Mouse (Mus musculus) c-Kit-negative CD71-positive TER-119-positive erythroid progenitor cells, embryonic 14.5 days (primary cell): Measurements from ENCODE around the gene Tcp11l2.

Experiments used
- DNase-seq: peaks from one replicate; pipeline ENCODE4 v3.0.0-alpha.2; 2013; ENCODE audit warnings: low read depth, low spot score

Tcp11l2 gene

GRCm38 (mm10) chr10:84654029-84654428 lies 77.6 kb downstream of the Tcp11l2 start:
- no peak for DNase-seq

GRCm38 (mm10) chr10:84654731-84655130 lies 78.3 kb downstream of the Tcp11l2 start:
- DNase-seq = no peak

GRCm38 (mm10) chr10:84656618-84657017 lies 80.2 kb downstream of the Tcp11l2 start:
- DNase-seq = no peak

GRCm38 (mm10) chr10:84657437-84658087 lies 81.1 kb downstream of the Tcp11l2 start:
- no peak for DNase-seq

- no peak for DNase-seq
Observed at GRCm38 (mm10) chr10:84658088-84658848, 81.8 kb downstream of the Tcp11l2 start.

GRCm38 (mm10) chr10:84659281-84659680 lies 82.9 kb downstream of the Tcp11l2 start:
- no peak for DNase-seq

- DNase-seq = no peak
Observed at GRCm38 (mm10) chr10:84662138-84662537, 85.7 kb downstream of the Tcp11l2 start.
